Mouse (Mus musculus) megakaryocyte, embryonic 14.5 days (primary cell): ENCODE measurements around the gene Bmp7. TPM values are rescaled to one million over a fixed set of nuclear protein-coding genes. Genes with fewer than 3 reads are reported as not detected.

ENCODE experiments used
- H3K27me3 ChIP-seq: replicated peaks from 2 replicates; pipeline ENCODE3; 2012; ENCODE audit warnings: inconsistent platforms
- H3K36me3 ChIP-seq: replicated peaks from 2 replicates; pipeline ENCODE3; 2012; ENCODE audit warnings: low read length, inconsistent platforms, mixed read lengths
- H3K4me1 ChIP-seq: 2 replicates; pipeline ENCODE4 v1.6.1; 2012; ENCODE audit warnings: inconsistent platforms
- H3K4me3 ChIP-seq: replicated peaks from 2 replicates; pipeline ENCODE3; 2012; ENCODE audit warnings: moderate library complexity, mild to moderate bottlenecking, inconsistent platforms
- H3K9me3 ChIP-seq: 2 replicates; pipeline ENCODE4 v1.6.1; 2012; ENCODE audit warnings: inconsistent platforms
- FLI1 ChIP-seq: IDR thresholded peaks from 2 replicates; pipeline ENCODE4 v1.6.1; 2012; ENCODE audit warnings: low read length, inconsistent platforms, mixed read lengths
- GATA1 ChIP-seq: IDR thresholded peaks from 3 replicates; pipeline ENCODE4 v1.6.1; 2012; ENCODE audit warnings: mixed read lengths, low read length, inconsistent platforms, borderline replicate concordance
- polyA plus RNA-seq: library from polyadenylated mRNA; stranded (reverse); fragments of >175 nt; gene quantifications from 2 replicates; pipeline ENCODE4 v1.2.3, GENCODE M21; 2012; ENCODE audit warnings: low replicate concordance; ENCODE audit not compliant: insufficient read depth

Bmp7 gene
- polyA plus RNA-seq, 1 experiment: not detected

DNA sequence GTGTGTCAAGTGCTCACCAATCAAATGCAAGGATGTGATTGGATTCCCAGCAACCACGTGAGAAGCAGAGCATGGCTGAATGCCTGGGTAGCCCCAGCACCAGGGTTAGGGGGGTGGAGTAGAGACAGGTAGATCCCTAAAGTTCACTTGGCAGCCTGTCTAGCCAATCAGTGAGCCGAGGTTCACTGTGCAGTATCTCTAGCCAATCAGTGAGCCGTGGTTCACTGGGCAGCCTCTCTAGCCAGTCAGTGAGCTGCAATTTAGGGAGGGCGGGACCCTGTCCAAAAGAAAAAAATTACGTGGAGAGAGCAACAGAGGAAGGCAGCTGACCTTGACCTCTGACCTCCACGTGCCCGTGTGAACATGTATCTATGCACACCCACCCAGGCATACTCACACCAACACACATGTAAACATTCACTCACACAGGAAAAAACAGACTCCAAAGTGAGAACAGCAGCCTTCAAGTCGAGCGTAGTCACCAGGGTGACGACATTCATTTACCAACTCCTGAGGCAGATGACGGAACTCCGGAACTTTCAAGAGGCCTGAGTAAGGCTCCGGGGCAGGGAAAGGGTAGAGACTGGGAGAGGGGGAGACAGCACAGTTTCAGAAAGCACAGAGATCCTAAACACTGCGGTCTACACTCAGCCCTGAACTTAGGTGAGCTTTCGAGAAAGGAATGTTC lies 50.2 kb downstream of the Bmp7 start:
- TF ChIP-seq GATA1 (no peak), FLI1 (no peak)
- no peak overlapping the region for H3K4me3 ChIP-seq
- H3K9me3 ChIP-seq: peaks cover 11% of the 10 kb centered on the region

DNA sequence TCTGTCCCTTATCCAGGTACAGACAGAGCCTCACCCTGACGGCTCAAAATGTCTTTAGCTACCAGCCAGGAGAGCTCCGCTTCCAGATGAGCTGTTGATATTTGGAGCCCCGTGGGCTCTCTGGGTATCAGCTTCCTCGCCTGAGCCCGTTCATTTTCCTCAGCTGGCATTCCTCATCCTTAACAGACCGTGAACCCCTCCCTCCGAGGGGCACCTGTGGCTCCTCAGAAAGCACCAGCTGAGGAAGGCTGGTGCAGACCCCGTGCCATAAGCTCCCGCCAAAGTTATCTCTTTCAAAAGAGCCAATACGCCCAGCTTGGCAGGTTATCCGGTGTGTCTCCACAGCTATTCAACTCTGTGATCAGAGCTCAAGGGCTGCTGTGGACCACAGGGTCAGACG lies 50.9 kb downstream of the Bmp7 start:
- TF ChIP-seq FLI1 (no peak), GATA1 (no peak)
- peaks cover 11% of the 10 kb centered on the region for H3K9me3 ChIP-seq
- no peaks in the 10 kb centered on the region for H3K36me3 ChIP-seq
- no peaks in the 10 kb centered on the region for H3K27me3 ChIP-seq
- H3K4me1 ChIP-seq: no peaks in the 10 kb centered on the region
- H3K4me3 ChIP-seq: no peak overlapping the region

More for the DNA sequence above, 50.2 kb downstream of the Bmp7 start:
- Histone ChIP-seq H3K36me3 (no peaks in the 10 kb centered on the region), H3K27me3 (no peaks in the 10 kb centered on the region), H3K4me1 (no peaks in the 10 kb centered on the region)

DNA sequence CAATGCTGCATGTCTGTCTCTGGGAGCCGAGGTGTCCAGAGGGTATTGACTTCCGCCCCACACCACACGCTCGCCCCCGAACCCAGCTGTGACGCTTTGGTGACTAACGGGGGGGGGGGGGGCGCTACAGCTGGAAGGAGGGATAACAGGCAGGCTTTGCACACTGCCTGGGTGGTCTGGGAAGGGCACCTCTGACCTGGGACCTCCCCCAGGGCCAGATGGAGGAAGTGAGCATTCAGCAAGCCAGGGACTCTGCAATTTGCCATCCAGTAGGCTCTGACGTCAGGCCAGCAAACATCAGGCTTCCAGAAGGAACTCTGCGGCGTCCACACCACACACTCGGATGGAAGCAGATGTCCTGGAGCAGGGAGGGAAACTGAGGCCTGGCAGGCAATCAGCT lies 52.0 kb downstream of the Bmp7 start:
- Histone ChIP-seq H3K27me3 (peaks cover 3% of the 10 kb centered on the region), H3K4me1 (no peaks in the 10 kb centered on the region), H3K4me3 (no peak overlapping the region), H3K36me3 (no peaks in the 10 kb centered on the region), H3K9me3 (peaks cover 10% of the 10 kb centered on the region)
- TF ChIP-seq FLI1: no peak
- TF ChIP-seq GATA1: no peak

DNA sequence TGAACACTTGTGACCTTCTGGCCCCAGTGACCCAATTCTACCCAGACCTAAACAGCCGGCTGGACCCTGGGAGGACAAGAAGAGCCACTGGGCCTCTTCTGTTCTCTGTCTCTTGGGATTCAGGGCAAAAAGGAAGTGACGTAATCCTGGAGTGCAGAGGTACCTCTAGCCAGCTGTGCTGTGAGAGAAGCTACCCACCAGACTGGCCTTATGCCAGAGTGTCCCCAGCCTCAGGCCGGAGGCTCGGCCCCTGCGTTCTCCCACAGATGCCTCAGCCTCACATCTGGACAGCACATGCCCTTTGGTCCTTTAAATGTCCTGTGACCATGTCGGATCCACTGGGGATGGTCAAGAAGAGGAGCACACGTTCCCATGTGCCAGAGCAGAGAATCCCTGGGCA lies 54.3 kb downstream of the Bmp7 start:
- no peak for TF ChIP-seq FLI1
- TF ChIP-seq GATA1: no peak
- Histone ChIP-seq H3K36me3 (no peaks in the 10 kb centered on the region), H3K9me3 (no peaks in the 10 kb centered on the region), H3K27me3 (peaks cover 7% of the 10 kb centered on the region), H3K4me3 (no peak overlapping the region), H3K4me1 (no peaks in the 10 kb centered on the region)

GRCm38 (mm10) chr2:172884584-172884983 lies 55.5 kb downstream of the Bmp7 start:
- H3K36me3 ChIP-seq: no peaks in the 10 kb centered on the region
- peaks cover 13% of the 10 kb centered on the region for H3K27me3 ChIP-seq
- no peaks in the 10 kb centered on the region for H3K9me3 ChIP-seq
- TF ChIP-seq FLI1 (no peak), GATA1 (no peak)
- no peak overlapping the region for H3K4me3 ChIP-seq
- no peaks in the 10 kb centered on the region for H3K4me1 ChIP-seq

GRCm38 (mm10) chr2:172875201-172875600 lies 64.9 kb downstream of the Bmp7 start:
- Histone ChIP-seq H3K4me1 (no peaks in the 10 kb centered on the region), H3K27me3 (peaks cover 26% of the 10 kb centered on the region), H3K4me3 (no peak overlapping the region), H3K36me3 (no peaks in the 10 kb centered on the region), H3K9me3 (no peaks in the 10 kb centered on the region)
- no peak for TF ChIP-seq FLI1
- no peak for TF ChIP-seq GATA1

DNA sequence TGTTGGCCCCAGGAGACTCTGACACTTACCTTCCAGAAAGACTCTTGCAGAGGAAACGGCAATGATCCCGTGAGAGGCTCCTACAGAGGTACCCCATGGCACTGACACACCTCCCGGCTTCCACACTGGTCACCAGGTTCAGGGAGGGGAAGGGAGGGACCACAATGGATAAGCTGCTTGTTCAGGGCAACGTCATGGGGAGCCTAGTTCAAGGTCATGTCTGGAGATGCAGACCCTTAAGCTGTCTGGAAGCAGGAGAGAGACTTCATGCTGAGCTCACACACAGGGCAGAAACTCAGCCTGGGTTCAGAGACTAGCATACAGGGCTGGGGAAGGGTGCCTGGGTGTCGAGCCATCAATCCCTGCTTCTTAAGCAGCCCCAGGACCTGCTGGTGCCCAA lies 73.8 kb downstream of the Bmp7 start:
- no peaks in the 10 kb centered on the region for H3K36me3 ChIP-seq
- no peak overlapping the region for H3K4me3 ChIP-seq
- H3K9me3 ChIP-seq: peaks cover 32% of the 10 kb centered on the region
- no peak for TF ChIP-seq GATA1
- TF ChIP-seq FLI1: no peak
- peaks cover 12% of the 10 kb centered on the region for H3K27me3 ChIP-seq
- H3K4me1 ChIP-seq: no peaks in the 10 kb centered on the region

DNA sequence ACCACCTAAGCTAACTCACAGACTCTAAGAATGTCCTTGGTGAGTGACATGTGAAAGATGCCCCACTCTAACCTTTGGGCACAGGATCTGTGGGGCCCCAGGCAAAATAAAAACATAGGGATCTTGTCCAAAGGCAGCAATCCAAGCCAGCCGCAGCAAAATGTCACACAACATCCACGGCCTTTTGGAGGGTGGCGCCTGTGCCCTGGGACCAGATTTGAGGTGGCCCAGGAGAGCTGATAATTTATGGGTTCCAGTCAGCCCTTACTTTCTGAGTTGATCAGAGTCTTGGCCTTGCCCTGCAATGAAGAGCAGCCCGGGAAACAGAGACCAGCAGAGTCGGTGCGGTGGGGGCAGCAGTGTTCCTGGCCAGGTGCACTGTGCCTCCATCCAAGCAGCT lies 75.0 kb downstream of the Bmp7 start:
- TF ChIP-seq GATA1 (no peak), FLI1 (no peak)
- Histone ChIP-seq H3K4me1 (no peaks in the 10 kb centered on the region), H3K36me3 (no peaks in the 10 kb centered on the region), H3K27me3 (peaks cover 12% of the 10 kb centered on the region), H3K9me3 (peaks cover 32% of the 10 kb centered on the region), H3K4me3 (no peak overlapping the region)

DNA sequence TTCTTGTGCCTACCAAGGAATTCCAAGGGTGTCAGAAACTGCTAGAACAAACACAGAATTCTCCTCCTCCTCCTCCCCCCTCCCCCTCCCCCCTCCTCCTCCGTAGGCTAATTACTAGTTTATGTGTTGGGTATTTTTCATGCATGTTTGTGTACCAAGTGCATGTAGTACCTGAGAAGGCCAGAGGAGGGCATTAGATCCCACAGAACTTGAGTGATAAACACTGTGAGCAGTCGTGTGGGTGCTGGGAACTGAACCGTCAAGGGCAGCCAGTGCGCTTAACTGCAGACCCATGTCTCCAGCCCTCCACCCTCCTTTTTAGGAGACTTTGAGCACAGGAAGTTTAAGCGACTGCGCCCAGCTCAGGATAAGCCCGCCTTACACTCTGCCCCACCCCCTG lies 75.6 kb downstream of the Bmp7 start:
- Histone ChIP-seq H3K9me3 (peaks cover 38% of the 10 kb centered on the region), H3K4me1 (no peaks in the 10 kb centered on the region)

GRCm38 (mm10) chr2:172863469-172863856 lies 76.7 kb downstream of the Bmp7 start:
- peaks cover 46% of the 10 kb centered on the region for H3K9me3 ChIP-seq
- TF ChIP-seq GATA1: no peak
- no peak for TF ChIP-seq FLI1

More for the DNA sequence above, 75.6 kb downstream of the Bmp7 start:
- no peak for TF ChIP-seq FLI1
- TF ChIP-seq GATA1: no peak
- Histone ChIP-seq H3K4me3 (no peak overlapping the region), H3K27me3 (peaks cover 12% of the 10 kb centered on the region), H3K36me3 (no peaks in the 10 kb centered on the region)

DNA sequence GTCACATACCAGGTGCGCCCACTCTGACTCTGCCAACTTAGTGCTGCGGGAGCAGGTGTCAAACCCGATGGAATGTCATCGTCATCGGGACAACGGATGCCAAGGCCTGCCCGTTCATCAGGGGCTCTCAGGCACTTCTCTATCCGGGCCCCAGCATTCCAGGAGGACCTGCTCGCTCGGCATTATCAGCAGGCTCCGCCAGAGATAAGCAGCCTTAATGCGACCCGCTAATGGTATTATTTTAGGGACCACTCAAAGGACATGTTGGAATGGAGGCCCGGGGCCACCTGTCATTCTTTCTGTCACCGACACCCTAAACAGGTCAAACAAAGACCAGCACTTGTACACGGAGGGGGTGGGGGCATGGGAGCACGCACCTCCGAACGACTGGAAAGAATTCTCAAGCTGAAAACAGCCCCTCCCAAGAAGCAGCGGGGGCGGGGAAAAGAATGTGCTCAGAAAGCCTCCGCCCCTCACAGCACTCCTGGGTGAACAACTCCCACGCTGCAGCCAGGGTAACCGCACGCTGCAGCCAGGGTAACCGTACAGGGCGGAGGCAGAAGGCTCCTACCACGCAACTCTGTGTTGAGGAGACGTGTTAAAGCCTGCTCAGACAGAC lies 77.2 kb downstream of the Bmp7 start:
- Histone ChIP-seq H3K4me3 (no peak overlapping the region), H3K36me3 (no peaks in the 10 kb centered on the region), H3K27me3 (peaks cover 11% of the 10 kb centered on the region), H3K4me1 (no peaks in the 10 kb centered on the region), H3K9me3 (peaks cover 49% of the 10 kb centered on the region)
- TF ChIP-seq GATA1: no peak
- no peak for TF ChIP-seq FLI1

More at GRCm38 (mm10) chr2:172863469-172863856, 76.7 kb downstream of the Bmp7 start:
- Histone ChIP-seq H3K27me3 (peaks cover 11% of the 10 kb centered on the region), H3K4me3 (no peak overlapping the region), H3K36me3 (no peaks in the 10 kb centered on the region), H3K4me1 (no peaks in the 10 kb centered on the region)
